Mouse (Mus musculus) liver, embryonic 14.5 days (tissue): ENCODE measurements around the gene Depdc5. TPM values are rescaled to one million over a fixed set of nuclear protein-coding genes. Genes with fewer than 3 reads are reported as not detected.
"Not testable (repeated sequence)": the region's sequence is repeated elsewhere in the genome, so short reads cannot be mapped to it uniquely, and the experiment has no call there.

Experiments used
- ATAC-seq: fragments of 200-750 bp; cut with Nextera tagmentation; 2 replicates; pipeline ENCODE4 v1.8.0; 2017; ENCODE audit warnings: moderate number of reproducible peaks, mild to moderate bottlenecking, moderate library complexity; ENCODE audit not compliant: insufficient read depth
- DNase-seq, 3 experiments: peaks; one replicate each; pipeline ENCODE4 v3.0.0-alpha.2; 2012 to 2013; ENCODE audit warnings: low read depth in 3 of 3, low spot score in 3 of 3
- H3K27ac ChIP-seq: fragments of 300-500 bp; sonication (generic); 2 replicates; pipeline ENCODE4 v1.5.1; 2014; ENCODE audit warnings: moderate library complexity, mild to moderate bottlenecking, control low read depth, inconsistent platforms
- H3K27me3 ChIP-seq: fragments of 300-500 bp; sonication (generic); 2 replicates; pipeline ENCODE4 v1.6.1; 2014; ENCODE audit warnings: mild to moderate bottlenecking, low read length, moderate library complexity; ENCODE audit not compliant: control insufficient read depth, insufficient read depth
- H3K36me3 ChIP-seq: fragments of 300-500 bp; sonication (generic); replicated peaks from 2 replicates; pipeline ENCODE4 v1.6.1; 2014; ENCODE audit warnings: low read depth; ENCODE audit not compliant: control insufficient read depth, insufficient read depth
- H3K4me1 ChIP-seq, 2 experiments: fragments of 200-500 bp in 1 of 2; fragments of 300-500 bp in 1 of 2; sonication (generic) in 1 of 2; replicated peaks; 2 replicates each; pipeline ENCODE4 v1.6.1; 2012 to 2014; ENCODE audit warnings: antibody characterized with exemption in 1 of 2, inconsistent platforms in 1 of 2, low read length in 1 of 2; ENCODE audit not compliant: control insufficient read depth in 2 of 2, insufficient read depth in 2 of 2
- H3K4me2 ChIP-seq: fragments of 300-500 bp; sonication (generic); 2 replicates; pipeline ENCODE4 v1.6.1; 2014; ENCODE audit warnings: low read depth, mild to moderate bottlenecking, control low read depth, moderate library complexity
- H3K4me3 ChIP-seq, 2 experiments: fragments of 200-500 bp in 1 of 2; fragments of 300-500 bp in 1 of 2; sonication (generic) in 1 of 2; 2 replicates each; pipeline ENCODE4 v1.5.1; 2012 to 2014; ENCODE audit warnings: low read depth in 2 of 2, low read length in 2 of 2, mild to moderate bottlenecking in 2 of 2, control low read depth in 1 of 2, inconsistent platforms in 1 of 2, moderate library complexity in 1 of 2; ENCODE audit not compliant: insufficient read depth in 1 of 2
- H3K9ac ChIP-seq: fragments of 300-500 bp; sonication (generic); replicated peaks from 2 replicates; pipeline ENCODE4 v1.6.1; 2014; ENCODE audit warnings: mild to moderate bottlenecking, control low read depth, moderate library complexity
- H3K9me3 ChIP-seq: fragments of 300-500 bp; sonication (generic); 2 replicates; pipeline ENCODE4 v1.6.1; 2016; ENCODE audit warnings: low read length, mixed read lengths; ENCODE audit not compliant: control insufficient read depth
- CTCF ChIP-seq: IDR thresholded peaks from 2 replicates; pipeline ENCODE4 v1.5.1; 2016; ENCODE audit warnings: antibody characterized with exemption, low read depth, control low read depth
- EP300 ChIP-seq: IDR thresholded peaks from 2 replicates; pipeline ENCODE4 v1.6.1; 2016; ENCODE audit warnings: antibody characterized with exemption, low read depth
- WGBS: fragments of 180-500 bp; shearing (Covaris S2); extraction: QIAGEN DNeasy Blood & Tissue Kit; methylation state at CpG from one replicate; pipeline ENCODE4 v1.1.7; 2014; ENCODE audit not compliant: insufficient replicate concordance; 5-methylcytosine and 5-hydroxymethylcytosine counted together
- polyA plus RNA-seq, 2 experiments: library from polyadenylated mRNA; depleted of rRNA in 1 of 2; stranded (reverse) in 1 of 2; unstranded in 1 of 2; fragments of >200 nt; fragmentation: Nextera tagmentation in 1 of 2; extraction: Ambion mirVana in 1 of 2; gene quantifications; 2 replicates each; pipeline versions ENCODE4 v1.2.1 to v1.2.3; 2012 to 2014

The Depdc5 gene
- polyA plus RNA-seq, 2 experiments: 7.3 to 7.5 TPM

DNA sequence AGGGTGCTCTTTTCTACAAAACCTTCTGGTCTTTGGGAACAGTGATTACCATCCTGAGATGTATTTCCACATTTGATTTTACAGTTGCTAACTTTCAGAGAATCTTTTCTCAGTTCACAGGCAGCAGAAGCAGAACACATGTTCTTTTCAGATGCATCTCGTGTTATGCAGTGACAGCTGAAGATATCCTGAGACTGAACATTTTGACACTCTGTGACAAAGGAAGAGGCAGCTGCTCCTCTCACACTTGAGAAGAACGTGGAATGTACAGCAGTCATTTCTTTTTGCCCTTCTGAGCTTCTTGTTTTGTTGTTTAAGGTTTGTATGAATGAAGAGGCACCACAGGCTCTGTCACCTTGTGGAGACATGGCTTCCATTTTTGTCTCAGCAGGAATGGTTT lies 33.4 kb upstream of the Depdc5 start:
- Histone ChIP-seq H3K36me3 (peaks cover 68% of the 10 kb centered on the region), H3K9ac (no peak overlapping the region), H3K9me3 (no peaks in the 10 kb centered on the region), H3K4me3 (no peak overlapping the region), H3K4me1 (no peaks in the 10 kb centered on the region), H3K27ac (no peak overlapping the region), H3K27me3 (no peaks in the 10 kb centered on the region), H3K4me2 (no peak overlapping the region)
- no peak for DNase-seq
- WGBS: 68% methylated on average over 2 of the region's 2 CpGs
- ATAC-seq: no peak
- TF ChIP-seq EP300 (no peak), CTCF (no peak)

DNA sequence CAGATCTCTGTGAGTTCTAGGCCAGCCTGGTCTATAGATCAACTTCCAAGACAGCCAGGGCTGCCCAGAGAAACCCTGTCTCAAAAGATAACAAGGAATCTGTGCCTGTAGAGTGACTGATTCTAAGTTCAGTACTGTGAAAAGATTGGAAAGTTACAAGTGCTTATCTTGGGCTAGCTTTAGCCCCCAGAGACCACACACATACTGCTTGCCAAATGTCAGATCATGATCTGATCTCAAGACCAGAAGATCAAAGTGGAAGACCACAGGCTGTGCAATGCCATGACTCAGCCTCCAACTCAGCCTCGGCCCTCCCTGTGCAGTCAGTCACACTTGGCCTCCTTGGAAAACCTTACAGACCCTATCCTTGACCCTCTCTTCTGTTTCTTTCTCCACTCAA lies 29.0 kb upstream of the Depdc5 start:
- TF ChIP-seq EP300 (no peak), CTCF (no peak)
- DNase-seq (no peak), ATAC-seq (no peak)
- Histone ChIP-seq H3K4me1 (no peaks in the 10 kb centered on the region), H3K36me3 (peaks cover 67% of the 10 kb centered on the region), H3K27ac (no peak overlapping the region), H3K9ac (no peak overlapping the region), H3K4me3 (no peak overlapping the region), H3K4me2 (no peak overlapping the region), H3K27me3 (no peaks in the 10 kb centered on the region), H3K9me3 (no peaks in the 10 kb centered on the region)
- WGBS: 47% methylated on average over 1 of the region's 1 CpGs

DNA sequence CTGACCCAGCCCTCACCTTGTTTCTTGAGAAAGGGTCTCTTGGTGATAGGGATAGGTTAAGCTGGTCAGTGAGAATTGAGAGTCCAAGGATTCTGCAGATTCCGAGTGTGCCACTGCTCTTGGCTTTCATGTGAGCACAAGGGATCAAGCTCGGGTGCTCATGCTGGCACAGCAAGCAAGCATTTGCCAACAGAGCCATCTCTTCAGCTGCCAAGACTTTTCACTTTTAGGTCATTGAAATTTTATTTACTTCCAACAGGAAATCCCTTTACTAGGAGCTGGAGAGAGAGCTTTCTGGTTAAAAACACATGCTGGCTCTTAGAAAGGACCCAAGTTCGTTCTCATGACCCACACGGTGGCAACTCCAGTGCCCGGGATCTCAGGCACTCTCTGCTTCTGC lies 26.5 kb upstream of the Depdc5 start:
- ATAC-seq: no peak
- 82% methylated on average over 5 of the region's 5 CpGs for WGBS
- Histone ChIP-seq H3K9me3 (no peaks in the 10 kb centered on the region), H3K4me3 (no peak overlapping the region), H3K4me1 (no peaks in the 10 kb centered on the region), H3K36me3 (peaks cover 64% of the 10 kb centered on the region), H3K27me3 (no peaks in the 10 kb centered on the region), H3K27ac (no peak overlapping the region), H3K4me2 (no peak overlapping the region), H3K9ac (no peak overlapping the region)
- TF ChIP-seq CTCF: no peak
- TF ChIP-seq EP300: no peak
- DNase-seq: no peak

DNA sequence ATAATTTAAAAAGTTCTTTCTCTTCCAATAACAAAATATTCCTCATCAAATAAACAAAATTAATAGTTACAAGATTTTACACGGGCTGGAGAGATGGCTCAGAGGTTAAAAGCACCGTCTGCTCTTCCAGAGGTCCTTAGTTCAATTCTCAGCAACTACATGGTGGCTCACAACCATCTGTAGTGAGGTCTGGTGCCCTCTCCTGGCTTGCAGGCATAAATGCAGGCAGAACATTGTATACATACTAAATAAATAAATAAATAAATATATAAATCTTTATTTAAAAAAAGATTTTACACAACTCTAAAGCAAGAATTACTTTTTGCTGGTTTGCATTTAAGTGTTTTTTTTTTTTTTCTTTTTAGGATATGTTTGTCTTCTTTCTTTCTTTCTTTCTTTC lies 23.5 kb upstream of the Depdc5 start:
- TF ChIP-seq CTCF (peak; percentile 50; the same call in 1 of the 2 replicates), EP300 (no peak)
- Histone ChIP-seq H3K27ac (no peak overlapping the region), H3K4me1 (no peaks in the 10 kb centered on the region), H3K9ac (no peak overlapping the region), H3K4me3 (no peak overlapping the region), H3K27me3 (no peaks in the 10 kb centered on the region), H3K36me3 (peaks cover 67% of the 10 kb centered on the region), H3K9me3 (no peaks in the 10 kb centered on the region), H3K4me2 (no peak overlapping the region)
- 87% methylated on average over 2 of the region's 2 CpGs for WGBS
- DNase-seq (no peak), ATAC-seq (no peak)

DNA sequence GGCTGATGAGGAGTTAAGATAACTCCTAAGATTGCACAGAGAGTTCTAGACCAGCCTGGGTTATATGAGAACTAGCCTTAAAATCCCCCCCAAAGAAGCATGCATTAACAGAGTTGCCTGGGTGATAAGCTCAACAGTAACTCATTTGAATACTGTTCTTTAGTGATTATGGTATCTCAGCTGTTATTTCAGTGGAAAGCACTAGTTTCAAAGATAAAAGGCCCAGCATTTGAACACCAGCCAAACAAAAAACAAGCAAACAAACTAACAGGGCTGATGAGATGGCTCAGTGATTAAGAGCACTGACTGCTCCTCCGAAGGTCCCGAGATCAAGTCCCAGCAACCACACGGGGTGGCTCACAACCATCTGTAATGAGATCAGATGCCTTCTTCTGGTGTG lies 14.3 kb upstream of the Depdc5 start:
- DNase-seq (peak; percentile 28 to 57 (median 51)), ATAC-seq (peak; percentile 51)
- Histone ChIP-seq H3K27me3 (no peaks in the 10 kb centered on the region), H3K36me3 (peaks cover 11% of the 10 kb centered on the region), H3K9me3 (no peaks in the 10 kb centered on the region), H3K4me1 (peaks cover 18 to 29% of the 10 kb centered on the region in 2 experiments), H3K27ac (no peak overlapping the region), H3K4me3 (no peak overlapping the region), H3K9ac (no peak overlapping the region), H3K4me2 (no peak overlapping the region)
- 18% methylated on average over 3 of the region's 3 CpGs for WGBS
- TF ChIP-seq CTCF: no peak
- TF ChIP-seq EP300: peak; percentile 70

DNA sequence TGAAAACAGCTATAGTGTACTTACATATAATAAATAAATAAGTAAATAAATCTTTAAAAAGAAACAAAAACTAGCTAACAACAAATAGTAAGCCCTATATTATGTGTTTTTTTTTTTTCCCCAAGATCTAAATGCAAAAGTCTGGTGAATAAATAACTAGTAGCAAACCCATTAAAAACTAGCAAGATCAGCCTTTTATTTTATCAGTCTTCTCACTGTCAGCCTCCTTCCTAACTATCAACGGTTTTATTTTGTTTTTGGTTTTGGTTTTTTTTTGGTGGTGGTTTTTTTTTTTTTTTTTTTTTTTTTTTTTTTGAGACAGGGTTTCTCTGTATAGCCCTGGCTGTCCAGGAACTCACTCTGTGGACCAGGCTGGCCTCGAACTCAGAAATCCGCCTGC lies 13.9 kb upstream of the Depdc5 start:
- H3K4me1 ChIP-seq: peaks cover 21 to 32% of the 10 kb centered on the region in 2 experiments
- H3K9ac ChIP-seq, ATAC-seq, H3K27me3 ChIP-seq, DNase-seq, H3K36me3 ChIP-seq, H3K27ac ChIP-seq, H3K4me3 ChIP-seq, H3K9me3 ChIP-seq, H3K4me2 ChIP-seq: not testable (repeated sequence)
- 66% methylated on average over 3 of the region's 3 CpGs for WGBS
